In genomic region chr17:73984508-73984907, GRCm38 (mm10) we compare ENCODE assay signal across 15 mouse cellular contexts. TPM values are rescaled to one million over a fixed set of nuclear protein-coding genes. Genes with fewer than 3 reads are reported as not detected.
DNase-seq lines count a peak whose midpoint lies in the region; ATAC-seq and TF ChIP-seq lines count a peak whose summit lies in the region.
"Had no signal": no experiment of that assay in that cellular context is flagged by ENCODE, and none has a peak within 500 bp of the region (broad histone marks: within the 10 kb centered on the region; RNA-seq: fewer than 3 reads in every experiment).

No protein-coding gene starts in this region.

- ATAC-seq in Patski = peak; percentile 74
- no peak for ATAC-seq in limb, embryonic 12.5 days (ENCODE audit: insufficient number of reproducible peaks, insufficient read depth, low FRiP score, low TSS enrichment, low read depth)
- ATAC-seq: forebrain, embryonic 13.5 days; inflammation-experienced regulatory T-cells, adult 6 months had no signal

- H3K27me3 ChIP-seq in Patski = no peaks in the 10 kb centered on the region
- no peaks in the 10 kb centered on the region for H3K27me3 ChIP-seq in limb, embryonic 12.5 days
- H3K27me3 ChIP-seq: embryonic facial prominence, embryonic 15.5 days; forebrain, embryonic 13.5 days had no signal

- H3K4me2 ChIP-seq in limb, embryonic 12.5 days = peak overlapping the region; percentile 29; the same call in 1 of the 2 replicates
- H3K4me2 ChIP-seq: embryonic facial prominence, embryonic 15.5 days; forebrain, embryonic 13.5 days had no signal

- peak; percentile 23 to 51 for DNase-seq in kidney, postnatal 4 days
- DNase-seq in kidney, postnatal 25 days = no peak
- no peak for DNase-seq in Patski (ENCODE audit: low read depth, low spot score)
- peak; percentile 30 for DNase-seq in embryo, embryonic 11.5 days (ENCODE audit: low read depth, low spot score)
- no peak for DNase-seq in thymus, postnatal 0 days (ENCODE audit: low spot score)
- DNase-seq in right cerebral cortex, postnatal 25 days = no peak
- no peak for DNase-seq in left cerebral cortex, adult 11 months (ENCODE audit: low spot score)
- DNase-seq: cerebellum, adult 2 months; heart, postnatal 14 days; right cerebral cortex, postnatal 4 days; thymus, postnatal 4 days had no signal

- CTCF ChIA-PET in Patski (lab: Charles Lee) = interaction anchor here (1.3 kb wide), 1 partner anchor 15 kb away, joined by 4 read pairs; no protein-coding TSS in a partner anchor

- 3% methylated on average over 4 of the region's 4 CpGs for WGBS in limb, embryonic 12.5 days

- H3K9ac ChIP-seq in limb, embryonic 12.5 days (replicated peaks) = no peak overlapping the region
- H3K9ac ChIP-seq: embryonic facial prominence, embryonic 15.5 days; forebrain, embryonic 13.5 days had no signal

- POLR2A ChIA-PET in Patski (lab: Charles Lee) = no interaction called here

- TF ChIP-seq CTCF in Patski (IDR thresholded peaks at IDR 0.05) = no peak

- no peaks in the 10 kb centered on the region for H3K9me3 ChIP-seq in limb, embryonic 12.5 days
- H3K9me3 ChIP-seq: embryonic facial prominence, embryonic 15.5 days; forebrain, embryonic 13.5 days had no signal

- no peak overlapping the region; the same call in 1 of the 2 replicates for H3K27ac ChIP-seq in limb, embryonic 12.5 days
- H3K27ac ChIP-seq: embryonic facial prominence, embryonic 15.5 days; forebrain, embryonic 13.5 days had no signal

- in situ Hi-C loops in Patski (cut with MboI; ENCODE audit: low pct_unique_long_range_greater_than_20kb) = no loop called here

- no peaks in the 10 kb centered on the region for H3K36me3 ChIP-seq in limb, embryonic 12.5 days
- H3K36me3 ChIP-seq: embryonic facial prominence, embryonic 15.5 days had no signal

- H3K4me1 ChIP-seq in limb, embryonic 12.5 days (replicated peaks) = peaks cover 10% of the 10 kb centered on the region
- H3K4me1 ChIP-seq: embryonic facial prominence, embryonic 15.5 days; forebrain, embryonic 13.5 days had no signal

- no peak overlapping the region for H3K4me3 ChIP-seq in limb, embryonic 12.5 days (replicated peaks)
- H3K4me3 ChIP-seq: embryonic facial prominence, embryonic 15.5 days; forebrain, embryonic 13.5 days had no signal

RNA-seq across cellular contexts. Expression of gene Xdh, which starts 34.5 kb away (rescaled TPM):
- 5.0 TPM for polyA plus RNA-seq in Patski (2021)
- polyA plus RNA-seq in limb, embryonic 12.5 days (2016; fragmentation: Nextera tagmentation; extraction: Ambion mirVana) = 0.98 and 1.0 TPM in 2 replicates
- 7.1 and 8.5 TPM in 2 replicates for polyA plus RNA-seq in thymus, postnatal 0 days (2015; fragmentation: Nextera tagmentation; extraction: Ambion mirVana)

Comparison
In these comparisons a context has a peak if more than half of its experiments do, and no peak if none do; other contexts are left out.
1. DNase-seq: peak in kidney, postnatal 4 days (2 of 2) and embryo, embryonic 11.5 days (single experiment); none in kidney, postnatal 25 days (0 of 2), Patski (single experiment), thymus, postnatal 0 days (single experiment), right cerebral cortex, postnatal 25 days (single experiment) and left cerebral cortex, adult 11 months (single experiment).